Mouse (Mus musculus) thymus, adult 2 months (tissue): ENCODE data around the gene ccdc198. TPM values are rescaled to one million over a fixed set of nuclear protein-coding genes. Genes with fewer than 3 reads are reported as not detected.
A peak's percentile ranks its signal among the peaks of the same experiment; 100 is the strongest.
"Not testable (repeated sequence)": the region's sequence is repeated elsewhere in the genome, so short reads cannot be mapped to it uniquely, and the experiment has no call there.

Experiments
- DNase-seq: peaks from one replicate; pipeline ENCODE4 v3.0.0; 2021
- H3K27ac ChIP-seq: fragments of 200-500 bp; 2 replicates; pipeline ENCODE4 v1.5.1; 2012; ENCODE audit warnings: low read length, control low read depth; ENCODE audit not compliant: control insufficient read depth, insufficient read depth
- H3K27me3 ChIP-seq: fragments of 200-500 bp; 2 replicates; pipeline ENCODE4 v1.6.1; 2012; ENCODE audit warnings: mild to moderate bottlenecking, low read length, moderate library complexity, mixed read lengths; ENCODE audit not compliant: control insufficient read depth, insufficient read depth
- H3K36me3 ChIP-seq: fragments of 200-500 bp; 2 replicates; pipeline ENCODE4 v1.6.1; 2012; ENCODE audit warnings: mild to moderate bottlenecking, low read length, moderate library complexity; ENCODE audit not compliant: control insufficient read depth, insufficient read depth
- H3K4me1 ChIP-seq: fragments of 200-500 bp; replicated peaks from 2 replicates; pipeline ENCODE4 v1.6.1; 2012; ENCODE audit warnings: low read length; ENCODE audit not compliant: control insufficient read depth, insufficient read depth
- H3K4me3 ChIP-seq: fragments of 200-500 bp; 2 replicates; pipeline ENCODE4 v1.5.1; 2012; ENCODE audit warnings: mild to moderate bottlenecking, low read length, control low read depth, moderate library complexity; ENCODE audit not compliant: control insufficient read depth, insufficient read depth
- CTCF ChIP-seq: fragments of 200-500 bp; IDR thresholded peaks from 2 replicates; pipeline ENCODE4 v1.5.1; 2012; ENCODE audit warnings: mild to moderate bottlenecking, control low read depth, low read length, moderate library complexity, borderline replicate concordance; ENCODE audit not compliant: control insufficient read depth, poor library complexity, insufficient read depth; ENCODE audit errors: extremely low read depth
- POLR2A ChIP-seq: fragments of 200-500 bp; IDR thresholded peaks from 2 replicates; pipeline ENCODE4 v1.6.1; 2012; ENCODE audit warnings: mild to moderate bottlenecking, low read length, control low read depth, moderate library complexity; ENCODE audit not compliant: control insufficient read depth, poor library complexity, insufficient read depth; ENCODE audit errors: extremely low read depth
- WGBS: fragments of 180-500 bp; shearing (Covaris S2); methylation state at CpG from one replicate; pipeline ENCODE4 v1.1.7; 2018; 5-methylcytosine and 5-hydroxymethylcytosine counted together
- polyA plus RNA-seq: library from polyadenylated mRNA; depleted of rRNA; stranded (reverse); fragments of >200 nt; gene quantifications from 2 replicates; pipeline ENCODE4 v1.2.3, GENCODE M21; 2012

The ccdc198 gene
- polyA plus RNA-seq, 1 experiment = not detected

- Histone ChIP-seq H3K27ac (no peak overlapping the region), H3K36me3 (no peaks in the 10 kb centered on the region), H3K4me1 (no peaks in the 10 kb centered on the region; the same call in 1 of the 2 replicates), H3K27me3 (no peaks in the 10 kb centered on the region), H3K4me3 (no peak overlapping the region)
- TF ChIP-seq POLR2A (no peak), CTCF (no peak)
- no peak for DNase-seq
- 96% methylated on average over 3 of the region's 3 CpGs for WGBS
These were observed 13.4 kb downstream of the ccdc198 start for GRCm38 (mm10) chr14:49231845-49232244.

GRCm38 (mm10) chr14:49226986-49227385 lies 18.3 kb downstream of the ccdc198 start:
- H3K4me3 ChIP-seq = no peak overlapping the region
- H3K36me3 ChIP-seq = no peaks in the 10 kb centered on the region
- WGBS = 90% methylated on average over 11 of the region's 11 CpGs
- no peak overlapping the region for H3K27ac ChIP-seq
- DNase-seq = no peak
- no peak for TF ChIP-seq POLR2A
- TF ChIP-seq CTCF = no peak
- H3K27me3 ChIP-seq = no peaks in the 10 kb centered on the region
- H3K4me1 ChIP-seq = peaks cover 6% of the 10 kb centered on the region

- H3K36me3 ChIP-seq = no peaks in the 10 kb centered on the region
- no peak overlapping the region for H3K27ac ChIP-seq
- peaks cover 6% of the 10 kb centered on the region for H3K4me1 ChIP-seq
- WGBS = 93% methylated on average over 7 of the region's 7 CpGs
- H3K27me3 ChIP-seq = no peaks in the 10 kb centered on the region
- H3K4me3 ChIP-seq = no peak overlapping the region
- no peak for DNase-seq
- TF ChIP-seq CTCF (no peak), POLR2A (no peak)
These were observed 18.8 kb downstream of the ccdc198 start for GRCm38 (mm10) chr14:49226471-49226870.

- no peak for DNase-seq
- no peak overlapping the region for H3K27ac ChIP-seq
These were observed 23.5 kb downstream of the ccdc198 start for GRCm38 (mm10) chr14:49221771-49222170.

GRCm38 (mm10) chr14:49219466-49220022 lies 25.7 kb downstream of the ccdc198 start:
- H3K27me3 ChIP-seq, H3K4me1 ChIP-seq, H3K4me3 ChIP-seq, H3K36me3 ChIP-seq: not testable (repeated sequence)
- peak; percentile 28 for DNase-seq
- H3K27ac ChIP-seq = peak overlapping the region; percentile 73
- 65% methylated on average over 4 of the region's 4 CpGs for WGBS

More at GRCm38 (mm10) chr14:49221771-49222170, 23.5 kb downstream of the ccdc198 start:
- Histone ChIP-seq H3K36me3 (no peaks in the 10 kb centered on the region), H3K27me3 (no peaks in the 10 kb centered on the region), H3K4me1 (peaks cover 6% of the 10 kb centered on the region), H3K4me3 (no peak overlapping the region)
- TF ChIP-seq POLR2A (no peak), CTCF (no peak)
- WGBS = 31% methylated on average over 2 of the region's 2 CpGs

- H3K4me3 ChIP-seq = no peak overlapping the region
- H3K36me3 ChIP-seq = no peaks in the 10 kb centered on the region
- TF ChIP-seq POLR2A = no peak
- no peak for TF ChIP-seq CTCF
- peaks cover 6% of the 10 kb centered on the region for H3K4me1 ChIP-seq
- WGBS = 75% methylated on average over 7 of the region's 7 CpGs
- no peaks in the 10 kb centered on the region for H3K27me3 ChIP-seq
- no peak overlapping the region for H3K27ac ChIP-seq
- no peak for DNase-seq
These were observed 26.6 kb downstream of the ccdc198 start for GRCm38 (mm10) chr14:49218677-49219076.

- not testable (repeated sequence) for H3K27me3 ChIP-seq, H3K4me3 ChIP-seq, DNase-seq, H3K36me3 ChIP-seq, H3K4me1 ChIP-seq, H3K27ac ChIP-seq
- WGBS = 28% methylated on average over 3 of the region's 3 CpGs
These were observed 35.1 kb downstream of the ccdc198 start for GRCm38 (mm10) chr14:49210215-49210614.
